Mouse (Mus musculus) erythroblast, embryonic 14.5 days (primary cell): ENCODE measurements around the gene Tmem8b. TPM values are rescaled to one million over a fixed set of nuclear protein-coding genes. Genes with fewer than 3 reads are reported as not detected.

Experiments used
- H3K27me3 ChIP-seq: 2 replicates; pipeline ENCODE4 v1.6.1; 2012; ENCODE audit warnings: inconsistent platforms; ENCODE audit not compliant: control insufficient read depth
- H3K36me3 ChIP-seq: 2 replicates; pipeline ENCODE4 v1.6.1; 2012; ENCODE audit warnings: mild to moderate bottlenecking, inconsistent platforms; ENCODE audit not compliant: control insufficient read depth
- H3K4me1 ChIP-seq: 2 replicates; pipeline ENCODE4 v1.6.1; 2012; ENCODE audit warnings: inconsistent platforms; ENCODE audit not compliant: control insufficient read depth
- H3K4me3 ChIP-seq: replicated peaks from 2 replicates; pipeline ENCODE3; 2012; ENCODE audit warnings: moderate library complexity, mild to moderate bottlenecking, inconsistent platforms
- H3K9me3 ChIP-seq: 2 replicates; pipeline ENCODE4 v1.6.1; 2012; ENCODE audit warnings: low read length, inconsistent platforms, mixed read lengths; ENCODE audit not compliant: control insufficient read depth
- GATA1 ChIP-seq: IDR thresholded peaks from 2 replicates; pipeline ENCODE4 v1.6.1; 2012; ENCODE audit warnings: low read length, inconsistent platforms, mixed read lengths
- TAL1 ChIP-seq: IDR thresholded peaks from 3 replicates; pipeline ENCODE4 v1.6.1; 2012; ENCODE audit warnings: low read length, inconsistent platforms, mixed read lengths
- polyA plus RNA-seq: library from polyadenylated mRNA; stranded (reverse); fragments of >175 nt; gene quantifications from 2 replicates; pipeline ENCODE4 v1.2.3, GENCODE M21; 2012

Tmem8b gene
- polyA plus RNA-seq, 1 experiment, result 0.03 TPM

DNA sequence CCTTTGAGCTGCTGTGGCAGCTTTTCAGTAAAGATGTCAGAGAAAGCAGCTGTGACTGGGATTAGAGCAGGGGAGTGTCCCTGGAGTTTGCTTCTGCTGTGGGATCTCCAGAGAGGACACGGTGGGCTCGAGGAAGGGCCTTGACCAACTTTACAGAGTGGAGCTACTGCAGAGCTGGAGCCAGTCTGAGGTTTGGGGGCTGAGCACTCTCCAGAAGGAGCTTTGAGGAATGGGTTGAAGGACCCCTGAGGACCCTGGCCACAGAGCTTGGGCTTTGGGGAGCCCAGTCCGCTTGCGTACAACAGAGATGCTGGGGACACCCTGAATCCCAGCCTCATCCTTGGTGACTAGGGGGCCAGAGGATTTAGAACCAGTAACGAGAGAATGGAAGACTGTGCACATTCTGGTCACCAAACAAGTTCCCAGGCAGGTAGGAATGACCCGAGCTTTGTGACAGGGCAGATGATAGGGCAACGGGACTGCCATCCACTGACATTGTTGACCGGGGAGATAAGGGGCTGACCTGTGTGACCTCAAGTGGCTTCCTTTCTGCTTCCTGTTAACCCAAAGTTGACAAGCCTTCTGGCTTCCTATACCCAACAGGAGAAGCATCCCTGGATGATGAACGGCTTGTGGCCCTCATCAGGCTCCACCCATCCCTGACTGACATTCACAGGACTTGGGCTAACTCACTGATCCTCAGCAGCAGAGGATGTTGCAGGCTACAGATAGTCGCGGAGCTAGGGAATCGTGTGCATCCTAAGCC, 57.6 kb downstream of the Tmem8b start:
- TF ChIP-seq TAL1 (no peak), GATA1 (no peak)
- H3K4me3 ChIP-seq, result no peak overlapping the region

GRCm38 (mm10) chr4:43726995-43727394, 58.2 kb downstream of the Tmem8b start, which contains the start of gene Hrct1:
Gene Hrct1, plus strand, starts transcription at chr4:43727188.
- Histone ChIP-seq H3K27me3 (no peaks in the 10 kb centered on the region), H3K9me3 (no peaks in the 10 kb centered on the region), H3K36me3 (no peaks in the 10 kb centered on the region), H3K4me1 (peaks cover 15% of the 10 kb centered on the region), H3K4me3 (no peak within 1 kb of the TSS)
- TF ChIP-seq GATA1 (no peak), TAL1 (no peak)

More for the DNA sequence above, 57.6 kb downstream of the Tmem8b start:
- peaks cover 15% of the 10 kb centered on the region for H3K4me1 ChIP-seq
- H3K36me3 ChIP-seq, result no peaks in the 10 kb centered on the region
- no peaks in the 10 kb centered on the region for H3K9me3 ChIP-seq
- H3K27me3 ChIP-seq, result no peaks in the 10 kb centered on the region

GRCm38 (mm10) chr4:43727718-43728575, 59.2 kb downstream of the Tmem8b start:
- Histone ChIP-seq H3K9me3 (no peaks in the 10 kb centered on the region), H3K27me3 (no peaks in the 10 kb centered on the region), H3K4me1 (peaks cover 15% of the 10 kb centered on the region), H3K36me3 (no peaks in the 10 kb centered on the region), H3K4me3 (no peak overlapping the region)
- no peak for TF ChIP-seq GATA1
- TF ChIP-seq TAL1, result no peak

- no peak overlapping the region for H3K4me3 ChIP-seq
- no peaks in the 10 kb centered on the region for H3K27me3 ChIP-seq
- no peaks in the 10 kb centered on the region for H3K36me3 ChIP-seq
- H3K4me1 ChIP-seq, result peaks cover 15% of the 10 kb centered on the region
- H3K9me3 ChIP-seq, result no peaks in the 10 kb centered on the region
- TF ChIP-seq GATA1 (no peak), TAL1 (no peak)
Measured at GRCm38 (mm10) chr4:43728576-43728954, 59.8 kb downstream of the Tmem8b start.

GRCm38 (mm10) chr4:43729126-43729525, 60.4 kb downstream of the Tmem8b start:
- peaks cover 15% of the 10 kb centered on the region for H3K4me1 ChIP-seq
- TF ChIP-seq TAL1 (no peak), GATA1 (no peak)

GRCm38 (mm10) chr4:43729794-43730550, 61.2 kb downstream of the Tmem8b start, which contains the start of gene Spaar:
Gene Spaar, plus strand, starts transcription at chr4:43730034.
- no peaks in the 10 kb centered on the region for H3K36me3 ChIP-seq
- peaks cover 15% of the 10 kb centered on the region for H3K4me1 ChIP-seq
- no peaks in the 10 kb centered on the region for H3K27me3 ChIP-seq
- no peak within 1 kb of the TSS for H3K4me3 ChIP-seq
- TF ChIP-seq GATA1, result no peak
- TF ChIP-seq TAL1, result no peak
- H3K9me3 ChIP-seq, result no peaks in the 10 kb centered on the region

More at GRCm38 (mm10) chr4:43729126-43729525, 60.4 kb downstream of the Tmem8b start:
- no peaks in the 10 kb centered on the region for H3K27me3 ChIP-seq
- H3K36me3 ChIP-seq, result no peaks in the 10 kb centered on the region
- H3K9me3 ChIP-seq, result no peaks in the 10 kb centered on the region
- no peak overlapping the region for H3K4me3 ChIP-seq

- Histone ChIP-seq H3K36me3 (no peaks in the 10 kb centered on the region), H3K4me1 (peaks cover 15% of the 10 kb centered on the region), H3K9me3 (no peaks in the 10 kb centered on the region), H3K27me3 (no peaks in the 10 kb centered on the region), H3K4me3 (no peak overlapping the region)
- TF ChIP-seq GATA1 (no peak), TAL1 (no peak)
Measured at GRCm38 (mm10) chr4:43730750-43731297, 62.1 kb downstream of the Tmem8b start.

DNA sequence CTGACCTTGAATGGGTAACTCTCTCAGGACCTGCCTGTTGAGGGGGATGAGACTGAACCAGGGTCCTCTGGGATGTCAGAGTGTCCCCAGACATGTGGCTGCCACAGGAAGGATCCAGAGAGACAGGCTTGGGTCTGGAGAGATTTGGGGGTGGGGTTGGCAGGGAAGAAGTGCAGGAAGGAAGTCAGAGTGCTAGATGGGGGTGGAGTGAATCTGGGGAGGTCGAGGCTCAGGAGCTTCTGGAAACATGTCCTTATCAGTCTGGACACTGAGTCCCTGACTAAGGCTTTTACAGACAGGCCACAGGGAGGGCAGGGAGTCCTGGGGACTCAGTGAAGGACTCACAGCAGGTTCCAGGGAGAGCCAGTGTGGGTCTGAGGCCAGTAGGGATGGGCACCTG, 63.4 kb downstream of the Tmem8b start:
- Histone ChIP-seq H3K4me1 (peaks cover 15% of the 10 kb centered on the region), H3K4me3 (no peak overlapping the region), H3K27me3 (no peaks in the 10 kb centered on the region), H3K9me3 (no peaks in the 10 kb centered on the region), H3K36me3 (no peaks in the 10 kb centered on the region)
- TF ChIP-seq TAL1, result no peak
- TF ChIP-seq GATA1, result no peak
